Mouse (Mus musculus) hindbrain, postnatal 0 days (tissue): ENCODE measurements around the gene Ak2. TPM values are rescaled to one million over a fixed set of nuclear protein-coding genes. Genes with fewer than 3 reads are reported as not detected.
A peak's percentile ranks its signal among the peaks of the same experiment; 100 is the strongest.

Experiments
- ATAC-seq: fragments of 200-750 bp; cut with Nextera tagmentation; 2 replicates; pipeline ENCODE4 v1.8.0; 2017; ENCODE audit warnings: mild to moderate bottlenecking, moderate TSS enrichment, moderate library complexity
- DNase-seq: peaks from one replicate; pipeline ENCODE4 v3.0.0-alpha.2; 2015; ENCODE audit warnings: low spot score
- H3K27ac ChIP-seq: fragments of 300-500 bp; sonication (generic); 2 replicates; pipeline ENCODE4 v1.5.1; 2014; ENCODE audit warnings: mild to moderate bottlenecking
- H3K27me3 ChIP-seq: fragments of 300-500 bp; sonication (generic); 2 replicates; pipeline ENCODE4 v1.6.1; 2014; ENCODE audit warnings: low read length, mixed read lengths; ENCODE audit not compliant: insufficient read depth
- H3K36me3 ChIP-seq: fragments of 300-500 bp; sonication (generic); 2 replicates; pipeline ENCODE4 v1.6.1; 2014; ENCODE audit warnings: low read length, mixed read lengths; ENCODE audit not compliant: insufficient read depth
- H3K4me1 ChIP-seq: fragments of 300-500 bp; sonication (generic); 2 replicates; pipeline ENCODE4 v1.6.1; 2014; ENCODE audit warnings: antibody characterized with exemption, low read length, mixed read lengths; ENCODE audit not compliant: insufficient read depth
- H3K4me2 ChIP-seq: fragments of 300-500 bp; sonication (generic); 2 replicates; pipeline ENCODE4 v1.6.1; 2014; ENCODE audit warnings: low read depth, mild to moderate bottlenecking, low read length, moderate library complexity, mixed read lengths
- H3K4me3 ChIP-seq: fragments of 300-500 bp; sonication (generic); 2 replicates; pipeline ENCODE4 v1.5.1; 2014; ENCODE audit warnings: low read length
- H3K9ac ChIP-seq: fragments of 300-500 bp; sonication (generic); replicated peaks from 2 replicates; pipeline ENCODE4 v1.6.1; 2014; ENCODE audit warnings: mild to moderate bottlenecking, low read length, moderate library complexity, mixed read lengths
- H3K9me3 ChIP-seq: fragments of 300-500 bp; sonication (generic); 2 replicates; pipeline ENCODE4 v1.6.1; 2016; ENCODE audit warnings: low read length, mixed read lengths
- CTCF ChIP-seq: IDR thresholded peaks from 2 replicates; pipeline ENCODE4 v1.5.1; 2016; ENCODE audit warnings: antibody characterized with exemption, control low read depth, low read depth
- WGBS: fragments of 180-500 bp; shearing (Covaris S2); extraction: QIAGEN DNeasy Blood & Tissue Kit; methylation state at CpG from one replicate; pipeline ENCODE4 v1.1.7; 2014; 5-methylcytosine and 5-hydroxymethylcytosine counted together
- polyA plus RNA-seq: library from polyadenylated mRNA; unstranded; fragments of >200 nt; fragmentation: Nextera tagmentation; extraction: Ambion mirVana; gene quantifications from 2 replicates; pipeline ENCODE4 v1.2.1, GENCODE M21; 2015
- total RNA-seq: library from RNA; depleted of rRNA; stranded (reverse); fragments of >200 nt; gene quantifications from 2 replicates; pipeline ENCODE4 v1.2.3, GENCODE M21; 2014

Gene Ak2
- total and polyA plus RNA-seq, 2 experiments from 2014 or later, result 32.3 to 78.5 TPM

DNA sequence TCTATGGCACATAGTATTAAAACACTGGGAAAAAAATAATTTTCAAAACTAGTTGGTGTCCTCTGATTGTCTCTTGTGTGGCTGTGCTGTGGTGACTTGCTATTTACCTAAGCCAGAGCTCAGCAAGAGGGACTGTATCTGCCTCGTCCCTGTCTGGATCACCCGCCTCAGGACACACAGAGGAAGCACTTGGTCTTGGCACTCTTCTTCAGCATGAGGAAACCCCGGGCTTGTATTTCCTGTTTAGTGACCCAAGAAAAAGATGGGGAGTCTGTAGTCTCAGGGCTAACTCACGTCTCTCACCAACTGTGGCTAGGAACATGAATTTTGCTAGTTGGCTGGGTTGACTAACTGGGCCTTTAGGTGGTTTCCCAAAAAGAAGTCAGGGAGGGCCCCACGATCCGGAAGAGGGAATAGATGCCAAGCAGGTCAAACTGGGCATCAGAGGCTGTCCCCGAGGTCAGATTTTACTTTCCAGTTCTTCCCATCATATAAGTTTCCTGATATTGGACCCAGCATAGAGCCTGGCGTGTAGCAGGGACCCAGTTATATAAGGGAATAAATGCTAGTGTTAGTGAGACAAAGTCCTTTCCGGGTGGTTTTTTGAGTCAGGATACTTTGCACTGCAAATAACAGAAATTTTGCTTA is 27.2 kb downstream of the Ak2 start:
- no peak for DNase-seq
- no peak for ATAC-seq
- no peaks in the 10 kb centered on the region for H3K36me3 ChIP-seq
- peaks cover 18% of the 10 kb centered on the region for H3K4me1 ChIP-seq
- WGBS, result 81% methylated on average over 9 of the region's 9 CpGs
- H3K4me3 ChIP-seq, result no peak overlapping the region
- no peak overlapping the region for H3K4me2 ChIP-seq
- H3K27me3 ChIP-seq, result no peaks in the 10 kb centered on the region
- no peaks in the 10 kb centered on the region for H3K9me3 ChIP-seq
- no peak for TF ChIP-seq CTCF
- no peak overlapping the region for H3K27ac ChIP-seq
- no peak overlapping the region for H3K9ac ChIP-seq

DNA sequence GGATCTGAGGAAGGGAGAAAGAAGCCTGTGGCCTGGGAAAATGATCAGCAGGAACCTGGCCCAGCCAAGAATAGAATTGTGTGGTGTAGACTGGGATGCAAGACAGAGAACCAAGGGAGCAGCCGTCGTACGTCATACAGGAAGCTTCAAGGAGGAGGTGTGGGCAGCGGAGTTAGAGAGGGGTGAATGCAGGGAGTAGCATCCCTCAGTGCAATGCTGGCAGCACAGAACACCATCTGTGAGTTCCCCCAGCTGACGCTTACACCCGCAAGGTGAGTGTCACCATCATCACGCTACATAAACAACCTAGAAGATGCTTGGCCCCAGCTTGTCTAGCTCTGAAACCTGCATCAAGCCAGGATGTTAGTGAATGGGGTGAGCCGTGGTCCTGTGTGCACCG is 28.0 kb downstream of the Ak2 start:
- peak overlapping the region; percentile 1; the same call in 1 of the 2 replicates for H3K27ac ChIP-seq
- no peak for TF ChIP-seq CTCF

DNA sequence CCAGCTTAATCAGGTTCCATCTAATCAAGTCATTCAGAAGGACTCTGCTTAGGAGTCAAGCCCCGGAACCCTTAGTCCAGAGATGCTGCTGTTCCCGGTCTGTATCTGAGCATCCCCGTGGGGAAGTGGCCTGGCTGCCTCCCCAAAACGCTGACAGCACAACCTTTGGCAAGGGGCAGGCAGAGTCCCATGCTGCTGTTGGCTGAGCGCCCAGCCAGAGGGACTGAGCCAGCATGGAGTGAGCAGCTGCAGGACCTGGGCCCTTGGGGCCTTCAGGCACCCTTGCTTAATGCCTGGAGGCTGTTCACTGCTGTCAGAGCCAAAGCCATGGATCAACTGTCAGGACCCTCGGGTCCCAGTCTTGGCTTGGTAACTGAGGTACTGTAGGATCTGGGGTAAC is 28.7 kb downstream of the Ak2 start:
- DNase-seq (peak; percentile 91), ATAC-seq (peak; percentile 85)
- Histone ChIP-seq H3K4me2 (no peak overlapping the region), H3K27ac (peak overlapping the region; percentile 1; the same call in 1 of the 2 replicates), H3K27me3 (no peaks in the 10 kb centered on the region), H3K36me3 (no peaks in the 10 kb centered on the region), H3K9me3 (no peaks in the 10 kb centered on the region), H3K4me1 (peaks cover 18% of the 10 kb centered on the region), H3K4me3 (no peak overlapping the region), H3K9ac (no peak overlapping the region)
- WGBS, result 14% methylated on average over 6 of the region's 6 CpGs
- no peak for TF ChIP-seq CTCF

More for the DNA sequence above, 28.0 kb downstream of the Ak2 start:
- no peaks in the 10 kb centered on the region for H3K36me3 ChIP-seq
- H3K4me1 ChIP-seq, result peaks cover 18% of the 10 kb centered on the region
- no peak overlapping the region for H3K4me2 ChIP-seq
- H3K4me3 ChIP-seq, result no peak overlapping the region
- H3K9ac ChIP-seq, result no peak overlapping the region
- H3K9me3 ChIP-seq, result no peaks in the 10 kb centered on the region
- DNase-seq (peak; percentile 11), ATAC-seq (no peak; the same call in 1 of the 2 replicates)
- H3K27me3 ChIP-seq, result no peaks in the 10 kb centered on the region
- 47% methylated on average over 9 of the region's 9 CpGs for WGBS

DNA sequence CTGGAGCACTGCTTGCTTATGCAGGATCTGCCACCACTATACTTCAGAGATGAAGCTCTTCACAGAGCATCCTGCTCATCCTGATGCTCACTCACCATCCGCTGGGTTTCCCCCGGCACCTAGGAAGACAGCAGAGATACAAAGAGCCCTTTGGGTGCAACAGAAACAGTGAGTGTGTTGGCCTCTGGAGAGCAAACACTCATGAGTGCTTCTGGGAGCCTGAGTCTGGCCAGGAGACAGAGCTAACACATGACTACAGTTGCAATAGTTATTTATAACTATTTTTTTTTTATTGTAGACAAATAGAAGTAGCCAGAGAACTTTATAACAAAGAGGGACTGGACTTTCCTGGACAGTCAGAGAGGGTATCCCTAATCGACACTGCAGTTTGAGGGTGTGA is 29.7 kb downstream of the Ak2 start:
- 72% methylated on average over 3 of the region's 3 CpGs for WGBS
- Histone ChIP-seq H3K9me3 (no peaks in the 10 kb centered on the region), H3K27ac (no peak overlapping the region), H3K27me3 (no peaks in the 10 kb centered on the region), H3K4me2 (no peak overlapping the region), H3K4me1 (peaks cover 18% of the 10 kb centered on the region), H3K4me3 (no peak overlapping the region), H3K9ac (no peak overlapping the region), H3K36me3 (no peaks in the 10 kb centered on the region)
- TF ChIP-seq CTCF, result no peak
- no peak for DNase-seq
- ATAC-seq, result no peak

DNA sequence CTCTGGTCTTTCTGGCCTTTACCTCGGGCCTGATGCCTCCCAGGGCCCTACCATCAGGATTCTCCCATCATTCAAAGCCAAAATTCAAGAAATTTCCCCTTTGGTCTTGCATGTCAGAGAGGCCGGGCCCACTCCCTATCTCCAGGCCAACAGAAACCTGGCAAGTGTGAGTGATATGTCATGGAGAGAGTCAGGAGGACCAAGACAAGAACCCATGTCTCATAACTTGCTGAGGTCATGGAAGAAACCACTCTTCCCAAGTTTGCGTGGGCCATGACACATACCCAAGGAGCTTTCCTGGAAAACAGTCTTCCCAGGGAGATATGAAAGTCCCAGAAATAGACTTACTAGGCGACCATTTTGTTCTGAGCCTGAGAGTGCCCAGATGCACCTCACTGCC is 30.1 kb downstream of the Ak2 start:
- H3K4me2 ChIP-seq, result no peak overlapping the region
- H3K9me3 ChIP-seq, result no peaks in the 10 kb centered on the region
- WGBS, result 88% methylated on average over 4 of the region's 4 CpGs
- TF ChIP-seq CTCF, result no peak
- ATAC-seq (no peak), DNase-seq (no peak)
- no peaks in the 10 kb centered on the region for H3K27me3 ChIP-seq
- H3K9ac ChIP-seq, result no peak overlapping the region
- peaks cover 18% of the 10 kb centered on the region for H3K4me1 ChIP-seq
- H3K27ac ChIP-seq, result no peak overlapping the region
- no peak overlapping the region for H3K4me3 ChIP-seq
- no peaks in the 10 kb centered on the region for H3K36me3 ChIP-seq

DNA sequence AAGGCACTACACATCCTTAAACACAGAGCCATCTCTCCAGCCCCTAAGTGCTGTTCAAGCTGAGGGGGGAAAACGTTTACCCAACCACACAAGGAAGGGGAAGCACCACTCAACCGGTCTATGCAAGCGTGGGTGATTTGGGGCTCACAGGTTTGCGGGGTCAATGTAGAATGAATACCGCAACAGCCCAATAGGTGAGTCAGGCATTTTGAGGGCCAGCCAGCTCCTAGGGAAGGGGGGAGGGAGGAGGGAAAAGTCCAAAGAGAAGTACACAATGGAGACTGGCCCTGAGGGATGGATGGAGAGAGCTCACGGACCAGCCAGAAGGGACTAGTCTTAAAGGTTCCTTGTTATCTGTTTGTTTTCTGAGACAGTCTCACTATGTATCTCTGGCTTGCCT is 32.1 kb downstream of the Ak2 start:
- Histone ChIP-seq H3K9ac (no peak overlapping the region), H3K36me3 (no peaks in the 10 kb centered on the region), H3K27ac (no peak overlapping the region), H3K4me1 (peaks cover 18% of the 10 kb centered on the region), H3K4me2 (no peak overlapping the region), H3K4me3 (no peak overlapping the region), H3K9me3 (no peaks in the 10 kb centered on the region), H3K27me3 (no peaks in the 10 kb centered on the region)
- TF ChIP-seq CTCF, result no peak
- ATAC-seq, result no peak
- WGBS, result 84% methylated on average over 6 of the region's 6 CpGs
- no peak for DNase-seq

DNA sequence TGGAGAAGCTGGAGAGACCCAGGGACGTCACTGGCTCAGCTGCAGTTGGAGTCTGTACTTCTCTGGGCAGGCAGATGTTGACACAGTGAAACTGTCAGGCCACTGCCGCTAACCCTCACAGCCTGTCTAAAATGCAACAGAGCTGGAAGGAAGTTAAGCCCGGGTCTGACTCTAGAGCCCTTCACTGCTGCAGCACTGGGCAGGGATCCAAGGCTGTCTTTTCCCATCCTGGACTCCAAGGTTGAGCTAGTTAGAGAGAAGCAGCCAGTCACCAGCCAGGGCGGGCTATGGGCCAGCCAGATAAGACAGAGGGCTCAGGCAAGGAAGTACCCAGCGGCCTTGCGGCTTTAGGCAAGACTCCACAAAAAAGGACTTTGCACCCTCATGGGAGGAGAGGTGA is 33.0 kb downstream of the Ak2 start:
- WGBS, result 45% methylated on average over 6 of the region's 6 CpGs
- TF ChIP-seq CTCF, result no peak

More for the DNA sequence above, 33.0 kb downstream of the Ak2 start:
- no peak for ATAC-seq
- peak; percentile 77 for DNase-seq
- H3K27ac ChIP-seq, result no peak overlapping the region; the same call in 1 of the 2 replicates
- no peaks in the 10 kb centered on the region for H3K36me3 ChIP-seq
- no peaks in the 10 kb centered on the region for H3K9me3 ChIP-seq
- peaks cover 14% of the 10 kb centered on the region for H3K4me1 ChIP-seq
- H3K9ac ChIP-seq, result no peak overlapping the region
- no peak overlapping the region for H3K4me2 ChIP-seq
- H3K27me3 ChIP-seq, result no peaks in the 10 kb centered on the region
- H3K4me3 ChIP-seq, result no peak overlapping the region
